Mouse (Mus musculus) gastrocnemius, postnatal 25 days (tissue): ENCODE data around the gene Ifitm1. TPM values are rescaled to one million over a fixed set of nuclear protein-coding genes. Genes with fewer than 3 reads are reported as not detected.
"Not testable (repeated sequence)": the region's sequence is repeated elsewhere in the genome, so short reads cannot be mapped to it uniquely, and the experiment has no call there.

Experiments used
- DNase-seq: peaks from one replicate; pipeline ENCODE4 v3.0.0; 2022
- total RNA-seq, 2 experiments: library from RNA; stranded (reverse); gene quantifications; 1 replicate in 1 of 2; 2 replicates in 1 of 2; pipeline ENCODE4 v1.2.3; 2021

Ifitm1 gene
- total RNA-seq, 2 experiments from 2014 or later, result 0.43 to 0.54 TPM

- no peak for DNase-seq
These were observed 50.0 kb downstream of the Ifitm1 start for GRCm38 (mm10) chr7:141016707-141017697.

DNA sequence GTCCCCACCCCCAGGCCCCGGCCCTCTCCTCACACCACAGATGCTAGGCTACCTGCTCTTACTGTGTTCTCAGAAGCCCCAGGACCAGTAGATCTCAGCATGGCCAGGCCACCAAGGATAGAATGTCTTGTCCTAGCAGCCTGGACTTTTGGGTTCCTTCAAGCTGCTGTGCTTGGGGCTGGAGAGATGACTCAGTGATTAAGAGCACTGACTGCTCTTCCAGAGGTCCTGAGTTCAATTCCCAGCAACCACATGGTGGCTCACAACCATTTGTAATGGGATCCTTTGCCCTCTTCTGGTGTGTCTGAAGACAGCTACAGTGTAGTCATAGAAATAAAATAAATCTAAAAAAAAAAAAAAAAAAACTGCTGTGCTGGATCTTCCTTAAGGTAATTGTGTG is 50.8 kb downstream of the Ifitm1 start, which contains the start of gene Ifitm6:
TSS of gene Ifitm6 (minus strand) at position 101 of the 400 bp plus-strand sequence.
- DNase-seq, result not testable (repeated sequence)

DNA sequence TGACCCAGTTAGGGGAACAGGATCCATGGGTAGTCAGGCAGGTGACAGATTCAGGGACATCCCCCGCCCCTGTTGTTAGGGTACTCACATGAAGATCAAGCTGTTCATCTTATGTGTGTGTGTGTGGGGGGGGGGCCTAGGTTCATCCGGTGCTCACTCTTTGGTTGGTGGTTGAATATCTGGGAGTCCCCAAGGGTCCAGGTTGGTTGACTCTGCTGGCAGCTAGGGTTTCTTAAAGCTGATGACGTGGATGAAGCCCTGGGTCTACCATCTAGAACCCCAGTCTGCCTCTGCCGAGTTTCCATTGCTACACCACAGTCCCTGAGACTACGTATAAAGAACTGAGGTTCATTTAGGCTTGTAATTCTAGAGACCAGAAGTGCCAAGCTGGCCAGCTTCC is 52.0 kb downstream of the Ifitm1 start:
- no peak for DNase-seq

Other genes starting within 250 kb of the Ifitm1 start
- 10 to 100 TPM in 1 of 2 experiments, under 1 TPM in 1; 0.92 to 35.9 TPM for gene Cyp2e1, start 203.5 kb upstream of the Ifitm1 start, total RNA-seq
- gene Syce1, start 179.4 kb upstream of the Ifitm1 start, total RNA-seq, result not detected
- gene Zfp941, start 145.0 kb upstream of the Ifitm1 start, total RNA-seq, result not detected
- gene Urah, start 132.2 kb upstream of the Ifitm1 start, total RNA-seq, result not detected
- not detected for gene Scgb1c1, start 121.7 kb upstream of the Ifitm1 start, total RNA-seq
- not detected for gene Odf3, start 119.4 kb upstream of the Ifitm1 start, total RNA-seq
- not detected for gene Gm45785, start 110.9 kb upstream of the Ifitm1 start, total RNA-seq
- gene Ric8a, start 110.3 kb upstream of the Ifitm1 start, total RNA-seq, result 10 to 100 TPM; 13.5 to 14.0 TPM
- gene Bet1l, start 109.6 kb upstream of the Ifitm1 start, total RNA-seq, result 10 to 100 TPM in 1 of 2 experiments, 1 to 10 TPM in 1; 7.7 to 10.6 TPM
- gene Psmd13, start 85.3 kb upstream of the Ifitm1 start, total RNA-seq, result 10 to 100 TPM; 79.5 to 88.7 TPM
- 10 to 100 TPM; 25.4 to 26.6 TPM for gene Sirt3, start 84.9 kb upstream of the Ifitm1 start, total RNA-seq
- gene Cox8b, start 66.8 kb upstream of the Ifitm1 start, total RNA-seq, result 1,000 to 10,000 TPM; 1,696 to 1,975 TPM
- gene Nlrp6, start 46.3 kb upstream of the Ifitm1 start, total RNA-seq, result not detected
- gene Pgghg, start 25.8 kb upstream of the Ifitm1 start, total RNA-seq, result 1 to 10 TPM; 4.3 to 4.6 TPM
- gene Ifitm5, start 16.9 kb upstream of the Ifitm1 start, total RNA-seq, result under 1 TPM in 1 of 2 experiments, not detected in 1; 0.64 TPM
- not detected for gene Gm45717, start 11.3 kb upstream of the Ifitm1 start, total RNA-seq
- 10 to 100 TPM; 54.0 to 75.5 TPM for gene Ifitm2, start 11.2 kb upstream of the Ifitm1 start, total RNA-seq
- gene Ifitm3, start 43.5 kb downstream of the Ifitm1 start, total RNA-seq, result 10 to 100 TPM; 34.4 to 52.1 TPM
- gene Ifitm6, start 50.7 kb downstream of the Ifitm1 start, total RNA-seq, result not detected
- not detected for gene Gm17387, start 61.9 kb downstream of the Ifitm1 start, total RNA-seq
- gene B4galnt4, start 93.9 kb downstream of the Ifitm1 start, total RNA-seq, result not detected
- under 1 TPM in 1 of 2 experiments, not detected in 1; 0.29 TPM for gene Pkp3, start 111.0 kb downstream of the Ifitm1 start, total RNA-seq
- 1 to 10 TPM; 1.4 to 2.4 TPM for gene Sigirr, start 133.4 kb downstream of the Ifitm1 start, total RNA-seq
- gene Ano9, start 150.6 kb downstream of the Ifitm1 start, total RNA-seq, result not detected
- gene Ptdss2, start 155.2 kb downstream of the Ifitm1 start, total RNA-seq, result 10 to 100 TPM; 18.7 to 25.6 TPM
- 10 to 100 TPM; 38.8 to 51.5 TPM for gene Rnh1, start 205.6 kb downstream of the Ifitm1 start, total RNA-seq
- gene Hras, start 226.8 kb downstream of the Ifitm1 start, total RNA-seq, result 100 to 1,000 TPM; 150 TPM
- gene Lrrc56, start 226.9 kb downstream of the Ifitm1 start, total RNA-seq, result 1 to 10 TPM; 1.4 to 2.5 TPM
- not detected for gene Lmntd2, start 246.9 kb downstream of the Ifitm1 start, total RNA-seq
- gene Rassf7, start 248.6 kb downstream of the Ifitm1 start, total RNA-seq, result 1 to 10 TPM in 1 of 2 experiments, under 1 TPM in 1; 0.38 to 1.1 TPM